In genomic region chr4:98180336-98180735, GRCm38 (mm10) we compare ENCODE assay signal across 13 mouse cellular contexts.
DNase-seq lines count a peak whose midpoint lies in the region; ATAC-seq and TF ChIP-seq lines count a peak whose summit lies in the region.
"Had no signal": no experiment of that assay in that cellular context is flagged by ENCODE, and none has a peak within 500 bp of the region (broad histone marks: within the 10 kb centered on the region; RNA-seq: fewer than 3 reads in every experiment).

No protein-coding gene starts in this region.

- no peaks in the 10 kb centered on the region for H3K27me3 ChIP-seq in neural tube, embryonic 15.5 days (replicated peaks)
- no peaks in the 10 kb centered on the region for H3K27me3 ChIP-seq in heart, embryonic 12.5 days (replicated peaks)
- no peaks in the 10 kb centered on the region for H3K27me3 ChIP-seq in hindbrain, postnatal 0 days (ENCODE audit: insufficient read depth, low read length)
- H3K27me3 ChIP-seq: intestine, embryonic 15.5 days had no signal

- H3K9ac ChIP-seq in neural tube, embryonic 15.5 days (replicated peaks): no peak overlapping the region
- H3K9ac ChIP-seq in heart, embryonic 12.5 days: no peak overlapping the region
- H3K9ac ChIP-seq in hindbrain, postnatal 0 days (replicated peaks; ENCODE audit: low read length): no peak overlapping the region
- H3K9ac ChIP-seq: intestine, embryonic 15.5 days had no signal

- peak; percentile 26 for DNase-seq in neural tube, embryonic 10.5 days (ENCODE audit: extremely low spot score, low spot score)
- peak; percentile 15 for DNase-seq in hindbrain, postnatal 0 days (ENCODE audit: low spot score)
- no peak for DNase-seq in cerebellum, postnatal 14 days
- no peak for DNase-seq in adrenal gland, postnatal 25 days
- DNase-seq in testis, postnatal 14 days (ENCODE audit: low spot score): no peak
- DNase-seq: gastrocnemius, adult 2 months; left cerebral cortex, postnatal 4 days; thymus, postnatal 36 days had no signal

- no peak overlapping the region; the same call in 1 of the 2 replicates for H3K4me2 ChIP-seq in neural tube, embryonic 15.5 days
- H3K4me2 ChIP-seq in heart, embryonic 12.5 days: peak overlapping the region; percentile 57
- no peak overlapping the region for H3K4me2 ChIP-seq in hindbrain, postnatal 0 days (ENCODE audit: low read depth, low read length)
- H3K4me2 ChIP-seq: intestine, embryonic 15.5 days; midbrain, embryonic 11.5 days had no signal

- TF ChIP-seq CTCF in hindbrain, postnatal 0 days (IDR thresholded peaks at IDR 0.05; ENCODE audit: low read depth): no peak

- 43% methylated on average over 10 of the region's 10 CpGs for WGBS in neural tube, embryonic 15.5 days
- 21% methylated on average over 10 of the region's 10 CpGs for WGBS in heart, embryonic 12.5 days
- WGBS in hindbrain, postnatal 0 days: 38% methylated on average over 10 of the region's 10 CpGs

- no peak overlapping the region for H3K4me3 ChIP-seq in neural tube, embryonic 15.5 days (replicated peaks)
- H3K4me3 ChIP-seq in heart, embryonic 12.5 days: no peak overlapping the region
- no peak overlapping the region for H3K4me3 ChIP-seq in hindbrain, postnatal 0 days (ENCODE audit: low read length)
- H3K4me3 ChIP-seq: gastrocnemius, adult 2 months; intestine, embryonic 15.5 days; layer of hippocampus, adult 2 months had no signal

- no peak; the same call in 1 of the 2 replicates for ATAC-seq in neural tube, embryonic 15.5 days (ENCODE audit: low FRiP score)
- no peak for ATAC-seq in heart, embryonic 12.5 days (ENCODE audit: insufficient number of reproducible peaks, low FRiP score)
- ATAC-seq in hindbrain, postnatal 0 days: peak; percentile 51; the same call in 1 of the 2 replicates
- ATAC-seq: intestine, embryonic 15.5 days had no signal

- H3K9me3 ChIP-seq in neural tube, embryonic 15.5 days (replicated peaks): no peaks in the 10 kb centered on the region
- no peaks in the 10 kb centered on the region for H3K9me3 ChIP-seq in heart, embryonic 12.5 days (replicated peaks)
- H3K9me3 ChIP-seq in hindbrain, postnatal 0 days (ENCODE audit: low read length): no peaks in the 10 kb centered on the region
- H3K9me3 ChIP-seq: intestine, embryonic 15.5 days had no signal

- peaks cover 21% of the 10 kb centered on the region for H3K4me1 ChIP-seq in neural tube, embryonic 15.5 days
- H3K4me1 ChIP-seq in heart, embryonic 12.5 days (replicated peaks): peaks cover 17% of the 10 kb centered on the region
- no peaks in the 10 kb centered on the region for H3K4me1 ChIP-seq in hindbrain, postnatal 0 days (ENCODE audit: insufficient read depth, low read length)
- H3K4me1 ChIP-seq: intestine, embryonic 15.5 days had no signal

- H3K36me3 ChIP-seq in neural tube, embryonic 15.5 days: no peaks in the 10 kb centered on the region
- no peaks in the 10 kb centered on the region for H3K36me3 ChIP-seq in heart, embryonic 12.5 days
- H3K36me3 ChIP-seq in hindbrain, postnatal 0 days (ENCODE audit: insufficient read depth, low read length): no peaks in the 10 kb centered on the region
- H3K36me3 ChIP-seq: intestine, embryonic 15.5 days had no signal

- no peak overlapping the region for H3K27ac ChIP-seq in neural tube, embryonic 15.5 days (replicated peaks)
- H3K27ac ChIP-seq in heart, embryonic 12.5 days (ENCODE audit: poor library complexity, severe bottlenecking): 0 out of 2 replicates have a peak overlapping the region, but pooled peaks have one; percentile 21
- no peak overlapping the region for H3K27ac ChIP-seq in hindbrain, postnatal 0 days
- H3K27ac ChIP-seq: gastrocnemius, adult 2 months; intestine, embryonic 15.5 days had no signal

Comparison
In these comparisons a context has a peak if more than half of its experiments do, and no peak if none do; other contexts are left out.
1. DNase-seq: peak in neural tube, embryonic 10.5 days (single experiment) and hindbrain, postnatal 0 days (single experiment); none in cerebellum, postnatal 14 days (0 of 2), adrenal gland, postnatal 25 days (single experiment) and testis, postnatal 14 days (single experiment).